Mouse (Mus musculus) retina, postnatal 1 day (tissue): ENCODE data around the gene Kansl1.

ENCODE experiments used
- DNase-seq: peaks from one replicate; pipeline ENCODE4 v3.0.0-alpha.2; 2012

The Kansl1 gene

GRCm38 (mm10) chr11:104361790-104362189 is 106.9 kb downstream of the Kansl1 start:
- no peak for DNase-seq

- peak; percentile 46 for DNase-seq
These were observed 121.7 kb downstream of the Kansl1 start for GRCm38 (mm10) chr11:104346931-104347330.

GRCm38 (mm10) chr11:104334946-104335345 is 133.7 kb downstream of the Kansl1 start:
- DNase-seq: no peak

GRCm38 (mm10) chr11:104334115-104334514 is 134.5 kb downstream of the Kansl1 start:
- DNase-seq: no peak

GRCm38 (mm10) chr11:104332105-104332504 is 136.6 kb downstream of the Kansl1 start:
- no peak for DNase-seq

GRCm38 (mm10) chr11:104331208-104331607 is 137.5 kb downstream of the Kansl1 start:
- DNase-seq: no peak

- no peak for DNase-seq
These were observed 138.5 kb downstream of the Kansl1 start for GRCm38 (mm10) chr11:104330151-104330550.

- no peak for DNase-seq
These were observed 139.3 kb downstream of the Kansl1 start for GRCm38 (mm10) chr11:104329185-104329926.

- DNase-seq: no peak
These were observed 140.7 kb downstream of the Kansl1 start for GRCm38 (mm10) chr11:104327946-104328345.

- DNase-seq: no peak
These were observed 141.2 kb downstream of the Kansl1 start for GRCm38 (mm10) chr11:104327462-104327861.

- DNase-seq: no peak
These were observed 146.5 kb downstream of the Kansl1 start for GRCm38 (mm10) chr11:104322142-104322541.

GRCm38 (mm10) chr11:104320511-104320910 is 148.2 kb downstream of the Kansl1 start:
- peak; percentile 87 for DNase-seq

GRCm38 (mm10) chr11:104318940-104319781 is 149.5 kb downstream of the Kansl1 start:
- DNase-seq: peak; percentile 79

GRCm38 (mm10) chr11:104317631-104318030 is 151.0 kb downstream of the Kansl1 start:
- no peak for DNase-seq

- no peak for DNase-seq
These were observed 151.8 kb downstream of the Kansl1 start for GRCm38 (mm10) chr11:104316685-104317400.

GRCm38 (mm10) chr11:104315703-104316102 is 153.0 kb downstream of the Kansl1 start:
- peak; percentile 86 for DNase-seq

- DNase-seq: peak; percentile 41
These were observed 157.0 kb downstream of the Kansl1 start for GRCm38 (mm10) chr11:104311643-104312042.

- DNase-seq: no peak
These were observed 158.3 kb downstream of the Kansl1 start for GRCm38 (mm10) chr11:104310226-104310887.

- no peak for DNase-seq
These were observed 159.1 kb downstream of the Kansl1 start for GRCm38 (mm10) chr11:104309377-104310225.

- DNase-seq: no peak
These were observed 161.5 kb downstream of the Kansl1 start for GRCm38 (mm10) chr11:104307136-104307535.

- DNase-seq: no peak
These were observed 162.2 kb downstream of the Kansl1 start for GRCm38 (mm10) chr11:104306483-104306882.

- DNase-seq: no peak
These were observed 162.9 kb downstream of the Kansl1 start for GRCm38 (mm10) chr11:104305711-104306110.
